Mouse (Mus musculus) myocyte (in vitro differentiated cells): ENCODE measurements around the gene Paf1.

Experiments used
- POLR2A ChIP-seq: IDR thresholded peaks from one replicate; pipeline ENCODE4 v1.6.1; 2011; ENCODE audit warnings: low read depth, mild to moderate bottlenecking, control low read depth, moderate library complexity; ENCODE audit not compliant: insufficient read length
- TCF3 ChIP-seq: IDR thresholded peaks from one replicate; pipeline ENCODE4 v1.6.1; 2011; ENCODE audit warnings: low read depth, control low read depth; ENCODE audit not compliant: insufficient read length

DNA sequence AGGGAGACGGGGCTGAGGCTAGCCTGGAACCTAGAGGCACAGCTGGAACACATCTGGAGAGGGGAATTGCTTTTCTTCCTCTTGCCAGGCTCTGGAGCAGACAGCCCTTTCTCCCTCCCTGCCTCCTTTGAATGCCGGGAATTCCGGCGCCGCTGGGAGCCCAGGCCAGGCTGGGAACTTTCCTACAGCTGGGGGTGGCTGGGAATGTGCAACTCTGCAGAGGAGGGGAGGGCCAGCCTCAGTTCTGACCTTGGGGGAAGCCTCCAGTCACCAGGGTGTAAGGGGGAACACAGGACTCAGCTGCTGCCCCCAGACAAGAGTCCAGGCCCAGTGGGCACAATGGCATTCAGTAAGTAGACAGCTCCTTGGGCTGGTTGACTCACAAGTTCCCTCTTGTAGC, 35.8 kb upstream of the Paf1 start:
- peak; percentile 10 for TF ChIP-seq POLR2A
- TF ChIP-seq TCF3 = no peak
